Mouse (Mus musculus): ENCODE results near the gene C130032M10Rik.

- TF ChIP-seq MAFK (IDR thresholded peaks at IDR 0.05; ENCODE audit: insufficient read depth, low read depth, low read length) = no peak
- TF ChIP-seq HCFC1 (IDR thresholded peaks at IDR 0.05; ENCODE audit: borderline replicate concordance, insufficient read depth, low read length) = no peak
- no peak for TF ChIP-seq CHD2 (IDR thresholded peaks at IDR 0.05; ENCODE audit: low read depth, low read length)
Observed at GRCm38 (mm10) chr9:114487481-114488258, 27.8 kb upstream of the C130032M10Rik start.

All from ES-E14 (cell line).